Mouse (Mus musculus): Measurements from ENCODE around the gene Ado.

The Ado gene

GRCm38 (mm10) chr10:67548877-67549731, at the start of gene Ado:
Gene Ado (minus strand): TSS chr10:67548955.
- peak; percentile 90 to 92 for DNase-seq (ENCODE audit: low spot score in 2 of 2)

- DNase-seq (ENCODE audit: low spot score in 2 of 2) = no peak
These were observed 46.5 kb upstream of the Ado start for GRCm38 (mm10) chr10:67595278-67595677.

- no peak for DNase-seq (ENCODE audit: low spot score in 2 of 2)
These were observed 37.3 kb upstream of the Ado start for GRCm38 (mm10) chr10:67585873-67586610.

- no peak for DNase-seq (ENCODE audit: low spot score in 2 of 2)
These were observed 33.0 kb upstream of the Ado start for GRCm38 (mm10) chr10:67581698-67582285.

- no peak for DNase-seq (ENCODE audit: low spot score in 2 of 2)
These were observed 31.1 kb upstream of the Ado start for GRCm38 (mm10) chr10:67579830-67580229.

- no peak for DNase-seq (ENCODE audit: low spot score in 2 of 2)
These were observed 24.6 kb upstream of the Ado start for GRCm38 (mm10) chr10:67573310-67573709.

GRCm38 (mm10) chr10:67571443-67571842, 22.7 kb upstream of the Ado start:
- no peak for DNase-seq (ENCODE audit: low spot score in 2 of 2)

- DNase-seq (ENCODE audit: low spot score in 2 of 2) = no peak
These were observed 20.8 kb upstream of the Ado start for GRCm38 (mm10) chr10:67569539-67569938.

- DNase-seq (ENCODE audit: low spot score in 2 of 2) = no peak
These were observed 17.3 kb upstream of the Ado start for GRCm38 (mm10) chr10:67566104-67566503.

- no peak for DNase-seq (ENCODE audit: low spot score in 2 of 2)
These were observed 15.8 kb upstream of the Ado start for GRCm38 (mm10) chr10:67564509-67564908.

- no peak for DNase-seq (ENCODE audit: low spot score in 2 of 2)
These were observed 12.4 kb upstream of the Ado start for GRCm38 (mm10) chr10:67561185-67561584.

- no peak for DNase-seq (ENCODE audit: low spot score in 2 of 2)
These were observed 11.1 kb upstream of the Ado start for GRCm38 (mm10) chr10:67559765-67560394.

- DNase-seq (ENCODE audit: low spot score in 2 of 2) = no peak
These were observed 9.3 kb upstream of the Ado start for GRCm38 (mm10) chr10:67558053-67558452.

GRCm38 (mm10) chr10:67548261-67548854, 397 bp downstream of the Ado start:
- peak; percentile 57 for DNase-seq (ENCODE audit: low spot score in 2 of 2)

- DNase-seq (ENCODE audit: low spot score in 2 of 2) = peak in 1 of 2 experiments; percentile 11
These were observed 900 bp downstream of the Ado start for GRCm38 (mm10) chr10:67547850-67548260.

- DNase-seq (ENCODE audit: low spot score in 2 of 2) = no peak
These were observed 8.2 kb downstream of the Ado start for GRCm38 (mm10) chr10:67540591-67540990.

- no peak for DNase-seq (ENCODE audit: low spot score in 2 of 2)
These were observed 9.4 kb downstream of the Ado start for GRCm38 (mm10) chr10:67539401-67539730.

GRCm38 (mm10) chr10:67538585-67539400, 10.0 kb downstream of the Ado start:
- peak in 1 of 2 experiments; percentile 10 for DNase-seq (ENCODE audit: low spot score in 2 of 2)

GRCm38 (mm10) chr10:67538106-67538505, 10.6 kb downstream of the Ado start:
- DNase-seq (ENCODE audit: low spot score in 2 of 2) = no peak

- peak; percentile 81 to 82 for DNase-seq (ENCODE audit: low spot score in 2 of 2)
These were observed 11.4 kb downstream of the Ado start for GRCm38 (mm10) chr10:67537151-67537994.
